Mouse (Mus musculus) embryonic stem cell, embryonic (primary cell): ENCODE measurements at regions not wholly inside any gene's neighbourhood (a gene's known extent, or its start where the extent isn't known, plus 50 kb on each side); places are given as distances from the start of the nearest gene placed in this dataset.

ENCODE experiments used
- CTCF ChIA-PET, 4 experiments: fragments of 300-600 bp in 2 of 4; fragments of 350-600 bp in 2 of 4; sonication (Branson Sonifier 250); formaldehyde crosslinking; loops; one replicate each; lab custom pipeline; 2022; ENCODE audit warnings: inconsistent platforms in 2 of 4; lab: Charles Lee
- POLR2A ChIA-PET, 4 experiments: fragments of 300-600 bp in 2 of 4; fragments of 350-600 bp in 2 of 4; sonication (Branson Sonifier 250); formaldehyde crosslinking; loops; one replicate each; lab custom pipeline; 2022; ENCODE audit warnings: antibody characterized with exemption in 4 of 4, inconsistent platforms in 1 of 4; lab: Charles Lee

DNA sequence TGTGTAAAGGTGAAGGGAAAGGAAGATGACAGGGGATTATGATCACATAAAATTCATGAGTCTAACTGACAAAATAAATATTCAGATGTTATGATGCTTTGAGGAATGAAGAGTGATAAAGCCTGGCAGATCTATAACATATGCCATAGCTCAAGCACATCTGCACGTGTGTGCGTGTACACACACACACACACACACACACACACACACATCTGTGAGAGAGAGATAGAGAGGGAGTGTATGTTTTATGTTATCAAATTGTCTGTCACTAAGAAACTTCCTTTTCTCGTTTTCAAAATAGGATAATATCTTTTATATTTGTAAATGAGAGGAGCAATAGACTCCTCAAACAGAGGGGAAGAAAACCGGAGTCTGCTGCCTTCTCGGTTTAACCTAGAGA lies 516.9 kb upstream of the Cdh8 start:
- ChIA-PET POLR2A (no interaction called here), CTCF (no interaction called here)
